In genomic region chr6:48546271-48546670, GRCm38 (mm10) we compare ENCODE assay signal across 8 mouse cellular contexts. TPM values are rescaled to one million over a fixed set of nuclear protein-coding genes. Genes with fewer than 3 reads are reported as not detected.
A peak's percentile ranks its signal among the peaks of the same experiment; 100 is the strongest.
DNase-seq lines count a peak whose midpoint lies in the region; ATAC-seq lines count a peak whose summit lies in the region.

No protein-coding gene starts in this region.

- H3K4me2 ChIP-seq in forebrain, embryonic 14.5 days (ENCODE audit: low read length), result no peak overlapping the region
- no peak overlapping the region for H3K4me2 ChIP-seq in forebrain, embryonic 12.5 days

- 64% methylated on average over 1 of the region's 1 CpGs for WGBS in forebrain, embryonic 14.5 days
- 74% methylated on average over 1 of the region's 1 CpGs for WGBS in forebrain, embryonic 12.5 days

- no peak overlapping the region for H3K27ac ChIP-seq in forebrain, embryonic 14.5 days (ENCODE audit: low read depth, low read length)
- no peak overlapping the region for H3K27ac ChIP-seq in forebrain, embryonic 12.5 days

- ATAC-seq in forebrain, embryonic 14.5 days, result no peak
- no peak for ATAC-seq in forebrain, embryonic 12.5 days (ENCODE audit: low FRiP score)

- no peaks in the 10 kb centered on the region for H3K9me3 ChIP-seq in forebrain, embryonic 14.5 days (replicated peaks; ENCODE audit: control insufficient read depth, low read length)
- no peaks in the 10 kb centered on the region for H3K9me3 ChIP-seq in forebrain, embryonic 12.5 days

- H3K27me3 ChIP-seq in forebrain, embryonic 14.5 days (replicated peaks; ENCODE audit: control insufficient read depth, insufficient read depth, low read length), result no peaks in the 10 kb centered on the region; the same call in 1 of the 2 replicates
- H3K27me3 ChIP-seq in forebrain, embryonic 12.5 days, result no peaks in the 10 kb centered on the region

- no peak overlapping the region for H3K9ac ChIP-seq in forebrain, embryonic 14.5 days (ENCODE audit: low read length)
- H3K9ac ChIP-seq in forebrain, embryonic 12.5 days, result no peak overlapping the region

- DNase-seq in forebrain, embryonic 14.5 days (ENCODE audit: low spot score), result peak; percentile 39
- DNase-seq in ovary, postnatal 36 days (ENCODE audit: low spot score), result peak; percentile 8
- no peak for DNase-seq in ovary, adult 18-20 months (ENCODE audit: low spot score)
- peak; percentile 54 for DNase-seq in embryo, embryonic 11 days
- DNase-seq in lung, postnatal 10 days, result peak; percentile 69
- DNase-seq in urinary bladder, postnatal 14 days (ENCODE audit: low spot score), result no peak
- DNase-seq in right cerebral cortex, postnatal 14 days, result no peak

- H3K4me1 ChIP-seq in forebrain, embryonic 14.5 days (ENCODE audit: control insufficient read depth, insufficient read depth, low read length), result no peaks in the 10 kb centered on the region
- H3K4me1 ChIP-seq in forebrain, embryonic 12.5 days, result no peaks in the 10 kb centered on the region

- peaks cover 16% of the 10 kb centered on the region for H3K36me3 ChIP-seq in forebrain, embryonic 14.5 days (ENCODE audit: control insufficient read depth, insufficient read depth, low read length)
- H3K36me3 ChIP-seq in forebrain, embryonic 12.5 days (replicated peaks), result peaks cover 9% of the 10 kb centered on the region

- H3K4me3 ChIP-seq in forebrain, embryonic 14.5 days (ENCODE audit: low read depth, low read length), result no peak overlapping the region
- no peak overlapping the region for H3K4me3 ChIP-seq in forebrain, embryonic 12.5 days (replicated peaks)

RNA-seq across cellular contexts. Expression of gene Lrrc61, which starts 8.3 kb away (rescaled TPM):
- polyA plus RNA-seq in forebrain, embryonic 14.5 days (2014; fragmentation: Nextera tagmentation; extraction: Ambion mirVana), result 10.7 and 10.9 TPM in 2 replicates
- 16.7 and 21.3 TPM in 2 replicates for polyA plus RNA-seq in forebrain, embryonic 12.5 days (2016; fragmentation: Nextera tagmentation; extraction: Ambion mirVana)

RNA-seq across cellular contexts. Expression of gene Atp6v0e2, which starts 8.9 kb away (rescaled TPM):
- polyA plus RNA-seq in forebrain, embryonic 14.5 days (2014; fragmentation: Nextera tagmentation; extraction: Ambion mirVana), result 152 and 161 TPM in 2 replicates
- 78.6 and 88.3 TPM in 2 replicates for polyA plus RNA-seq in forebrain, embryonic 12.5 days (2016; fragmentation: Nextera tagmentation; extraction: Ambion mirVana)

RNA-seq across cellular contexts. Expression of gene Rarres2, which starts 26.3 kb away (rescaled TPM):
- 4.0 and 5.3 TPM in 2 replicates for polyA plus RNA-seq in forebrain, embryonic 14.5 days (2014; fragmentation: Nextera tagmentation; extraction: Ambion mirVana)
- 0.74 and 1.2 TPM in 2 replicates for polyA plus RNA-seq in forebrain, embryonic 12.5 days (2016; fragmentation: Nextera tagmentation; extraction: Ambion mirVana)

RNA-seq across cellular contexts. Expression of gene Gm45021, which starts 43.1 kb away (rescaled TPM):
- not detected in 2 replicates for polyA plus RNA-seq in forebrain, embryonic 14.5 days (2014; fragmentation: Nextera tagmentation; extraction: Ambion mirVana)
- not detected in 2 replicates for polyA plus RNA-seq in forebrain, embryonic 12.5 days (2016; fragmentation: Nextera tagmentation; extraction: Ambion mirVana)

RNA-seq across cellular contexts. Expression of gene Repin1, which starts 47.4 kb away (rescaled TPM):
- 27.3 and 34.3 TPM in 2 replicates for polyA plus RNA-seq in forebrain, embryonic 14.5 days (2014; fragmentation: Nextera tagmentation; extraction: Ambion mirVana)
- 46.7 and 50.0 TPM in 2 replicates for polyA plus RNA-seq in forebrain, embryonic 12.5 days (2016; fragmentation: Nextera tagmentation; extraction: Ambion mirVana)

Comparison
In these comparisons a context has a peak if more than half of its experiments do, and no peak if none do; other contexts are left out.
1. DNase-seq: peak in forebrain, embryonic 14.5 days (single experiment), ovary, postnatal 36 days (single experiment), embryo, embryonic 11 days (single experiment) and lung, postnatal 10 days (single experiment); none in ovary, adult 18-20 months (single experiment), urinary bladder, postnatal 14 days (single experiment) and right cerebral cortex, postnatal 14 days (single experiment).